Comparison of ENCODE assay signal across 13 mouse cellular contexts in genomic region chr1:151154131-151154530, GRCm38 (mm10). TPM values are rescaled to one million over a fixed set of nuclear protein-coding genes. Genes with fewer than 3 reads are reported as not detected.
"Had no signal": no experiment of that assay in that cellular context is flagged by ENCODE, and none has a peak within 500 bp of the region (broad histone marks: within the 10 kb centered on the region; RNA-seq: fewer than 3 reads in every experiment).

No protein-coding gene starts in this region.

RNA-seq across cellular contexts. Expression of gene Gm47985, which starts 28.2 kb away (rescaled TPM):
- polyA plus RNA-seq: neural tube, embryonic 14.5 days; neural tube, embryonic 15.5 days; stomach, embryonic 14.5 days; stomach, postnatal 0 days; thymus, postnatal 0 days; urinary bladder, adult 2 months had no signal

RNA-seq across cellular contexts. Expression of gene Gm8947, which starts 38.0 kb away (rescaled TPM):
- polyA plus RNA-seq: neural tube, embryonic 13.5 days; neural tube, embryonic 14.5 days; neural tube, embryonic 15.5 days; stomach, embryonic 14.5 days; thymus, adult 2 months; thymus, postnatal 0 days; urinary bladder, adult 2 months had no signal

RNA-seq across cellular contexts. Expression of gene Gm47995, which starts 44.1 kb away (rescaled TPM):
- polyA plus RNA-seq: neural tube, embryonic 13.5 days; neural tube, embryonic 14.5 days; neural tube, embryonic 15.5 days; stomach, embryonic 14.5 days; stomach, embryonic 16.5 days; stomach, postnatal 0 days; thymus, adult 2 months; thymus, postnatal 0 days; urinary bladder, adult 2 months had no signal

RNA-seq across cellular contexts. Expression of gene 3110040M04Rik, which starts 49.8 kb away (rescaled TPM):
- polyA plus RNA-seq: neural tube, embryonic 13.5 days; neural tube, embryonic 14.5 days; neural tube, embryonic 15.5 days; spleen, adult 2 months; stomach, embryonic 14.5 days; stomach, postnatal 0 days; testis, adult 2 months; thymus, adult 2 months; thymus, postnatal 0 days; urinary bladder, adult 2 months had no signal

RNA-seq across cellular contexts. Expression of gene Gm47996, which starts 55.8 kb away (rescaled TPM):
- polyA plus RNA-seq: neural tube, embryonic 13.5 days; neural tube, embryonic 14.5 days; neural tube, embryonic 15.5 days; small intestine, adult 2 months; stomach, embryonic 14.5 days; stomach, embryonic 15.5 days; stomach, embryonic 16.5 days; stomach, postnatal 0 days; thymus, adult 2 months; thymus, postnatal 0 days; urinary bladder, adult 2 months had no signal
